Mouse (Mus musculus): Measurements from ENCODE around the gene Gm37240.

GRCm38 (mm10) chr3:84449015-84449414, 1438.3 kb downstream of the Gm37240 start:
- TF ChIP-seq CTCF (IDR thresholded peaks at IDR 0.05; ENCODE audit: borderline replicate concordance, extremely low read depth, insufficient read depth, insufficient read length) (no peak), POLR2A (IDR thresholded peaks at IDR 0.05; ENCODE audit: borderline replicate concordance, extremely low read depth, insufficient read depth, insufficient read length, poor library complexity, severe bottlenecking) (no peak)
